Mouse (Mus musculus) hindbrain, embryonic 16.5 days (tissue): ENCODE data around the gene Arid3b. TPM values are rescaled to one million over a fixed set of nuclear protein-coding genes. Genes with fewer than 3 reads are reported as not detected.

Experiments used
- ATAC-seq: fragments of 200-750 bp; cut with Nextera tagmentation; 2 replicates; pipeline ENCODE4 v1.8.0; 2017; ENCODE audit warnings: moderate TSS enrichment, moderate library complexity
- H3K27ac ChIP-seq: fragments of 300-500 bp; sonication (generic); 2 replicates; pipeline ENCODE4 v1.5.1; 2014; ENCODE audit warnings: low read depth, mild to moderate bottlenecking, control low read depth, low read length, moderate library complexity
- H3K27me3 ChIP-seq: fragments of 300-500 bp; sonication (generic); replicated peaks from 2 replicates; pipeline ENCODE4 v1.6.1; 2014; ENCODE audit warnings: low read length; ENCODE audit not compliant: control insufficient read depth, insufficient read depth
- H3K36me3 ChIP-seq: fragments of 300-500 bp; sonication (generic); 2 replicates; pipeline ENCODE4 v1.6.1; 2014; ENCODE audit warnings: mild to moderate bottlenecking, low read length, moderate library complexity, mixed read lengths; ENCODE audit not compliant: control insufficient read depth, insufficient read depth
- H3K4me1 ChIP-seq: fragments of 300-500 bp; sonication (generic); 2 replicates; pipeline ENCODE4 v1.6.1; 2014; ENCODE audit warnings: low read depth, low read length; ENCODE audit not compliant: control insufficient read depth, insufficient read depth
- H3K4me2 ChIP-seq: fragments of 300-500 bp; sonication (generic); 2 replicates; pipeline ENCODE4 v1.6.1; 2014; ENCODE audit warnings: mild to moderate bottlenecking, low read length, control low read depth, moderate library complexity
- H3K4me3 ChIP-seq: fragments of 300-500 bp; sonication (generic); 2 replicates; pipeline ENCODE4 v1.5.1; 2014; ENCODE audit warnings: mild to moderate bottlenecking, low read length, control low read depth, moderate library complexity
- H3K9ac ChIP-seq: fragments of 300-500 bp; sonication (generic); 2 replicates; pipeline ENCODE4 v1.6.1; 2014; ENCODE audit warnings: low read depth, mild to moderate bottlenecking, control low read depth, low read length, moderate library complexity
- H3K9me3 ChIP-seq: fragments of 300-500 bp; sonication (generic); 2 replicates; pipeline ENCODE4 v1.6.1; 2014; ENCODE audit warnings: mild to moderate bottlenecking, low read length, moderate library complexity; ENCODE audit not compliant: control insufficient read depth
- WGBS: fragments of 180-500 bp; shearing (Covaris S2); extraction: QIAGEN DNeasy Blood & Tissue Kit; methylation state at CpG from one replicate; pipeline ENCODE4 v1.1.7; 2014; 5-methylcytosine and 5-hydroxymethylcytosine counted together
- polyA plus RNA-seq: library from polyadenylated mRNA; unstranded; fragments of >200 nt; fragmentation: Nextera tagmentation; extraction: Ambion mirVana; gene quantifications from 2 replicates; pipeline ENCODE4 v1.2.1, GENCODE M21; 2015

Gene Arid3b
- polyA plus RNA-seq, 1 experiment from 2014 or later, result 5.4 TPM

DNA sequence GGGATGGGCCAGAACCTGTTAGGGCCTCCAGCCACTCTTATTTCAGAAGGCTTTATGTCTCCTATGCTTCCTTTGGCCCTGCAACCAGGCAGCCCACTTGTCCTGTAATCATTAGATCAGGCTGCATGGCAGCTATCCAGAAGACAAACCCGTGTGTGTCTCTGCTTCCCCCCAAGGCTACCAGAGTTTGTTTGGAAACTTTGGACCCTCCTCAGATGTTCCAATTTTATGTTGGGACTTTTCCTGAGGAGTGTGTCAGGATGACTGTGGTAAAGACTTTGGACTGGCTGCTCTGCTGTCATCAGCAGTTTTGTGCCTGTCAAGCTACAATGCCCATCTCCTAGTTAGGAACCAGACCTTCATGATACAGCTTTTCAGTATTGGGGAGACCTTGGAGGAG is 87.8 kb downstream of the Arid3b start:
- no peak overlapping the region for H3K4me2 ChIP-seq
- no peak overlapping the region for H3K9ac ChIP-seq
- peaks cover 39% of the 10 kb centered on the region for H3K36me3 ChIP-seq
- 83% methylated on average over 1 of the region's 1 CpGs for WGBS
- no peaks in the 10 kb centered on the region for H3K4me1 ChIP-seq
- H3K27ac ChIP-seq, result no peak overlapping the region
- ATAC-seq, result no peak
- H3K4me3 ChIP-seq, result no peak overlapping the region
- no peaks in the 10 kb centered on the region for H3K9me3 ChIP-seq
- no peaks in the 10 kb centered on the region for H3K27me3 ChIP-seq

DNA sequence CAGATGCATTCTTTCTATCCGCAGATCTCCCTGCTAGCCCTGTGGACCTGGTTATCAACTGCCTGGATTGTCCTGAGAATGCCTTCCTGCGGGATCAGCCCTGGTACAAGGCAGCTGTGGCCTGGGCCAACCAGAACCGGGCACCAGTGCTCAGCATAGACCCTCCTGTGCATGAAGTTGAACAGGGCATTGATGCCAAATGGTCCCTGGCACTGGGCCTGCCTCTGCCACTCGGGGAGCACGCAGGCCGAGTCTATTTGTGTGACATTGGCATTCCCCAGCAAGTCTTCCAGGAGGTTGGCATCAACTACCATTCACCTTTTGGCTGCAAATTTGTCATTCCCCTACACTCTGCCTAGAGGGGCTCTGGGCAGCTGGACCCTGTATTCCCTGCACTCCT is 88.5 kb downstream of the Arid3b start:
- Histone ChIP-seq H3K27ac (no peak overlapping the region), H3K4me3 (no peak overlapping the region), H3K9ac (no peak overlapping the region), H3K4me2 (no peak overlapping the region), H3K36me3 (peaks cover 32% of the 10 kb centered on the region), H3K27me3 (no peaks in the 10 kb centered on the region), H3K4me1 (no peaks in the 10 kb centered on the region), H3K9me3 (no peaks in the 10 kb centered on the region)
- peak; percentile 40; the same call in 1 of the 2 replicates for ATAC-seq
- 75% methylated on average over 6 of the region's 6 CpGs for WGBS

GRCm38 (mm10) chr9:57747067-57747466 is 89.5 kb downstream of the Arid3b start:
- ATAC-seq, result no peak
- Histone ChIP-seq H3K9ac (no peak overlapping the region), H3K27me3 (no peaks in the 10 kb centered on the region), H3K4me2 (no peak overlapping the region), H3K9me3 (no peaks in the 10 kb centered on the region), H3K36me3 (peaks cover 22% of the 10 kb centered on the region), H3K4me3 (no peak overlapping the region), H3K4me1 (no peaks in the 10 kb centered on the region), H3K27ac (no peak overlapping the region)
- WGBS, result 82% methylated on average over 1 of the region's 1 CpGs

DNA sequence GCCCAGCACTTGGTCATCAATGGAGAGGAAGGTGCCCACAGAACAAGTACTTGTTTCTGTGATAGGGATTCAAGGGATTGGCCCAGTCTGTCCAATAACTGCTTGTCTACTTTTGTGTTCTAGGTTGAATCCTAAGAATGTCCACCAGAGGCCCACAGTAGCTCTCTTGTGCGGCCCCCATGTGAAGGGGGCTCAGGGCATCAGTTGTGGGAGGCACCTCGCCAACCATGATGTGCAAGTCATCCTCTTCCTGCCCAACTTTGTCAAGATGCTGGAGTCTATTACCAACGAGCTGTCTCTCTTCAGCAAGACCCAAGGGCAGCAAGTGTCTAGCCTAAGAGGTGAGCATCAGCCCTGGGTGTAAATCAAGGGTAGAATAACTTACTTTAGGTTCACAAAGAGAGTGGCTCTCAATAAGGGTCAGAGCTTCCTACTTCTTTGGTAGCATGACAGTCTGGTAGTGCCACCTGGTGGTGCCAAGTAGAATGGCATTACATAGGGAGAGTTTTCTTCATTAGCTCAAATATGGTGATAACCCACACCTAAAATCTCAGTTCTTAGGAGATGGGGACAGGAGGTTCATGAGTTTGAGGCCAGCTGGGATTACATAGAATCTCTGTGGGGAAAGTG is 92.0 kb downstream of the Arid3b start:
- Histone ChIP-seq H3K27me3 (no peaks in the 10 kb centered on the region), H3K4me1 (no peaks in the 10 kb centered on the region), H3K36me3 (peaks cover 13% of the 10 kb centered on the region), H3K9ac (no peak overlapping the region), H3K27ac (no peak overlapping the region), H3K9me3 (no peaks in the 10 kb centered on the region), H3K4me2 (no peak overlapping the region), H3K4me3 (no peak overlapping the region)
- no peak for ATAC-seq
- 70% methylated on average over 3 of the region's 3 CpGs for WGBS

Other genes starting within 250 kb of the Arid3b start
- gene Ulk3, start 247.3 kb downstream of the Arid3b start, polyA plus RNA-seq, result 32.0 and 33.9 TPM in 2 replicates
- gene Cplx3, start 230.5 kb downstream of the Arid3b start, polyA plus RNA-seq, result 0.18 and 0.49 TPM in 2 replicates
- gene Lman1l, start 216.0 kb downstream of the Arid3b start, polyA plus RNA-seq, result not detected in 2 replicates
- gene Csk, start 183.2 kb downstream of the Arid3b start, polyA plus RNA-seq, result 49.0 and 58.4 TPM in 2 replicates
- not detected in 2 replicates for gene Cyp1a2, start 153.1 kb downstream of the Arid3b start, polyA plus RNA-seq
- gene Cyp1a1, start 148.9 kb downstream of the Arid3b start, polyA plus RNA-seq, result 0.13 and 0.26 TPM in 2 replicates
- 29.7 and 31.9 TPM in 2 replicates for gene Edc3, start 128.3 kb downstream of the Arid3b start, polyA plus RNA-seq
- gene Clk3, start 70.9 kb downstream of the Arid3b start, polyA plus RNA-seq, result 57.2 and 66.1 TPM in 2 replicates
- 169 and 177 TPM in 2 replicates for gene Ubl7, start 74.2 kb upstream of the Arid3b start, polyA plus RNA-seq
- 2.1 and 2.9 TPM in 2 replicates for gene Sema7a, start 103.3 kb upstream of the Arid3b start, polyA plus RNA-seq
- 1.7 and 2.4 TPM in 2 replicates for gene Cyp11a1, start 169.6 kb upstream of the Arid3b start, polyA plus RNA-seq
- 11.6 and 16.4 TPM in 2 replicates for gene Stra6, start 227.0 kb upstream of the Arid3b start, polyA plus RNA-seq